Mouse (Mus musculus) lung, postnatal 0 days (tissue): ENCODE data around the gene Ap4b1.

Experiments used
- CTCF ChIP-seq: IDR thresholded peaks from 2 replicates; pipeline ENCODE4 v1.5.1; 2016; ENCODE audit warnings: antibody characterized with exemption, mild to moderate bottlenecking
- EP300 ChIP-seq: IDR thresholded peaks from 2 replicates; pipeline ENCODE4 v1.6.1; 2016; ENCODE audit warnings: antibody characterized with exemption, mild to moderate bottlenecking, control low read depth

GRCm38 (mm10) chr3:103780271-103780670, 29.0 kb upstream of the Ap4b1 start:
- no peak for TF ChIP-seq CTCF
- no peak for TF ChIP-seq EP300
